Mouse (Mus musculus) splenic B cell, adult 2 months (primary cell): ENCODE measurements around the gene Bcl2l12.

Source experiments
- DNase-seq: peaks from one replicate; pipeline ENCODE4 v3.0.0-alpha.2; 2011; ENCODE audit warnings: low read depth, low spot score
- H3K27me3 ChIP-seq: 2 replicates; pipeline ENCODE4 v1.6.1; 2012; ENCODE audit warnings: mild to moderate bottlenecking, low read length, moderate library complexity, mixed read lengths; ENCODE audit not compliant: control insufficient read depth, poor library complexity, insufficient read depth, severe bottlenecking
- H3K36me3 ChIP-seq: 2 replicates; pipeline ENCODE4 v1.6.1; 2012; ENCODE audit warnings: mild to moderate bottlenecking, low read length, moderate library complexity, mixed read lengths; ENCODE audit not compliant: control insufficient read depth, poor library complexity, insufficient read depth, severe bottlenecking

Gene Bcl2l12

DNA sequence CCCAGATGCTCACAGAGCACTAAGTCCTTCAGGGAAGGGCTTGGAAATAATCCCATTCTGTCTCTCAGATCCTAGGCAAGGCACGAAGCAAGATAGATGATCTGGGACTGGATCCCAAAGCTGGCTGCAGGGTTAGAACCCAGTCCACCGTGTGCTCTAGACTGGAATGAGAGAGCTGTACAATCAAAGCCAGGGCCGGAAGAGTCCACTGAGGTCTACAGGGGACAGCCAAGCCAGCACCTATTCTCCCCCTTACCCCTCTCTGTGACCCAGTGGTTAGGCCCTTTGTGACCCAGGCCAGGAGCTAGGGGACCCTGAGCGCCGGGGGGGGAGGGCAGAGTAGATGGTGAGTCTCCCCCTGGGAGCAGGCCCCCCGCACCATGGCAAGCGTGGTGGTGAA is 55.6 kb downstream of the Bcl2l12 start, which contains the start of gene Tsks:
TSS of gene Tsks (plus strand) at position 301 of the 400 bp plus-strand sequence.
- no peak for DNase-seq
- H3K36me3 ChIP-seq, result no peaks in the 10 kb centered on the region
- no peaks in the 10 kb centered on the region for H3K27me3 ChIP-seq
